Mouse (Mus musculus): ENCODE measurements around the gene Gpsm3.

DNA sequence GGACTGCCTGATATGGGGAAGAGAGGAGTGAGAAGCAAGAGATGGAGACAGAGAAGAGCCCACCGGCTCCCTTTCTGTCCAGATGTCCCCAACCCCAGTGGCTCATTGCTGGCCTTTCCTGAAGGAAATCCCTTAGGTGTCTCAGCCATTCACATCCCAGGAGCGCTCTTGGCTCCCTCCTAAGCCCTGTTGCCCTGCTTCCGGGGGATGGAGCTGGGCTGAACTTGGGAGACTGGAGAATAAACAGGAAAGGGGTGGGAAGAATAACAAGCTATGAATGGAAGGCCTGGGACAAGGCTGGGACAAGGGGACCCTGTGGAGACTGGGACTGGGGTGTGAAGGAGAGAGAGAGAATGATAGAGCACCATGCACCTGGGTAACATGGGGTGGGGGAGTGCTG, 24.8 kb upstream of the Gpsm3 start:
- TF ChIP-seq EP300 (IDR thresholded peaks at IDR 0.05; ENCODE audit: insufficient read depth, low read depth, low read length): peak; percentile 93
- no peak for TF ChIP-seq CTCF (IDR thresholded peaks at IDR 0.05)
- TF ChIP-seq POLR2A (IDR thresholded peaks at IDR 0.05; ENCODE audit: insufficient read depth, low read depth, low read length): peak; percentile 92
